22 mouse cellular contexts compared by ENCODE assay signal in genomic region chr6:107070441-107070840, GRCm38 (mm10).
DNase-seq lines count a peak whose midpoint lies in the region; TF ChIP-seq lines count a peak whose summit lies in the region.
"Had no signal": no experiment of that assay in that cellular context is flagged by ENCODE, and none has a peak within 500 bp of the region (broad histone marks: within the 10 kb centered on the region; RNA-seq: fewer than 3 reads in every experiment).

No protein-coding gene starts in this region.

- no peak overlapping the region for H3K4me3 ChIP-seq in myocyte
- H3K4me3 ChIP-seq: embryonic facial prominence, embryonic 12.5 days; embryonic facial prominence, embryonic 15.5 days; gastrocnemius, adult 2 months; heart, embryonic 12.5 days; heart, embryonic 15.5 days; hindbrain, embryonic 10.5 days; hindbrain, embryonic 13.5 days had no signal

- H3K36me3 ChIP-seq in myocyte (ENCODE audit: control insufficient read depth, insufficient read depth) = no peaks in the 10 kb centered on the region
- H3K36me3 ChIP-seq: embryonic facial prominence, embryonic 12.5 days; embryonic facial prominence, embryonic 15.5 days; heart, embryonic 12.5 days; heart, embryonic 15.5 days; hindbrain, embryonic 10.5 days; hindbrain, embryonic 13.5 days had no signal

- no peak overlapping the region for H3ac ChIP-seq in myocyte (ENCODE audit: control insufficient read depth, insufficient read length)

- no peak overlapping the region for H3K4me2 ChIP-seq in myocyte (ENCODE audit: low read depth)
- H3K4me2 ChIP-seq: embryonic facial prominence, embryonic 12.5 days; embryonic facial prominence, embryonic 15.5 days; heart, embryonic 12.5 days; heart, embryonic 15.5 days; hindbrain, embryonic 13.5 days had no signal

- peak; percentile 43 for DNase-seq in cerebellum, adult 11-12 months
- no peak for DNase-seq in cerebellum, postnatal 10 days
- peak; percentile 50 for DNase-seq in cerebellum, adult 9-11 months
- DNase-seq in cerebellum, postnatal 36 days = no peak
- no peak for DNase-seq in gastrocnemius, postnatal 25 days
- DNase-seq: adrenal gland, adult 2 months; adrenal gland, postnatal 14 days; forebrain, postnatal 0 days; gastrocnemius, adult 2 months; gastrocnemius, postnatal 14 days; heart, adult 18-20 months; heart, postnatal 10 days; heart, postnatal 36 days; kidney, adult 18-20 months; kidney, adult 9 months had no signal

- no peaks in the 10 kb centered on the region for H3K27me3 ChIP-seq in myocyte (ENCODE audit: control insufficient read depth, insufficient read depth, insufficient read length)
- H3K27me3 ChIP-seq: embryonic facial prominence, embryonic 12.5 days; embryonic facial prominence, embryonic 15.5 days; heart, embryonic 12.5 days; heart, embryonic 15.5 days; hindbrain, embryonic 13.5 days had no signal

- no peak for TF ChIP-seq POLR2A in myocyte (IDR thresholded peaks at IDR 0.05; ENCODE audit: insufficient read length, low read depth)

- no peaks in the 10 kb centered on the region for H3K79me2 ChIP-seq in myocyte (ENCODE audit: control insufficient read depth, insufficient read depth)

TF ChIP-seq in myocyte, 11 proteins besides CTCF, POLR2A, EP300 and RAD21:
- TF ChIP-seq E2F4 (IDR thresholded peaks at IDR 0.05; ENCODE audit: insufficient read depth) = no peak
- no peak for TF ChIP-seq MAX (IDR thresholded peaks at IDR 0.05; ENCODE audit: low read depth)
- TF ChIP-seq MYOG (IDR thresholded peaks at IDR 0.05; ENCODE audit: control insufficient read depth in 1 of 3, insufficient read depth in 1 of 3, insufficient read length in 2 of 3, low read depth in 2 of 3) = peak in 1 of 3 experiments; percentile 64
- no peak for TF ChIP-seq POLR2AphosphoS2 (IDR thresholded peaks at IDR 0.05; ENCODE audit: insufficient read length, low read depth)
- TF ChIP-seq SRF (IDR thresholded peaks at IDR 0.05; ENCODE audit: control insufficient read depth, insufficient read length, low read depth) = no peak
- peak in 2 of 3 experiments; percentile 13 to 61 for TF ChIP-seq MYOD1 (IDR thresholded peaks at IDR 0.05; ENCODE audit: control insufficient read depth in 1 of 3, insufficient read length in 2 of 3, low read depth in 2 of 3)
- TF ChIP-seq USF1 (IDR thresholded peaks at IDR 0.05; ENCODE audit: low read depth) = no peak
- no peak for TF ChIP-seq CEBPB (IDR thresholded peaks at IDR 0.05; ENCODE audit: insufficient read depth, poor library complexity, severe bottlenecking)
- no peak for TF ChIP-seq REST (IDR thresholded peaks at IDR 0.05; ENCODE audit: insufficient read depth, insufficient read length)
- no peak for TF ChIP-seq TCF12 (IDR thresholded peaks at IDR 0.05; ENCODE audit: insufficient read depth, poor library complexity, severe bottlenecking)

Comparison
In these comparisons a context has a peak if more than half of its experiments do, and no peak if none do; other contexts are left out.
1. DNase-seq: peak in cerebellum, adult 11-12 months (single experiment) and cerebellum, adult 9-11 months (single experiment); none in cerebellum, postnatal 10 days (0 of 2), cerebellum, postnatal 36 days (0 of 2) and gastrocnemius, postnatal 25 days (single experiment).